Mouse (Mus musculus) heart, embryonic 10.5 days (tissue): Measurements from ENCODE around the gene Aspm. TPM values are rescaled to one million over a fixed set of nuclear protein-coding genes. Genes with fewer than 3 reads are reported as not detected.
A peak's percentile ranks its signal among the peaks of the same experiment; 100 is the strongest.

Experiments used
- DNase-seq: peaks from one replicate; pipeline ENCODE4 v3.0.0-alpha.2; 2017; ENCODE audit warnings: low spot score
- H3K27ac ChIP-seq: fragments of 300-500 bp; sonication (generic); 2 replicates; pipeline ENCODE4 v1.5.1; 2016; ENCODE audit warnings: mild to moderate bottlenecking
- H3K27me3 ChIP-seq: fragments of 300-500 bp; sonication (generic); 2 replicates; pipeline ENCODE4 v1.6.1; 2016; ENCODE audit warnings: mild to moderate bottlenecking; ENCODE audit not compliant: poor library complexity, insufficient read depth, severe bottlenecking
- H3K36me3 ChIP-seq: fragments of 300-500 bp; sonication (generic); 2 replicates; pipeline ENCODE4 v1.6.1; 2016; ENCODE audit warnings: mild to moderate bottlenecking, moderate library complexity
- H3K4me1 ChIP-seq: fragments of 300-500 bp; sonication (generic); 2 replicates; pipeline ENCODE4 v1.6.1; 2016; ENCODE audit warnings: mild to moderate bottlenecking
- H3K4me3 ChIP-seq: fragments of 300-500 bp; sonication (generic); 2 replicates; pipeline ENCODE4 v1.5.1; 2016; ENCODE audit warnings: mild to moderate bottlenecking, moderate library complexity
- H3K9me3 ChIP-seq: fragments of 300-500 bp; sonication (generic); 2 replicates; pipeline ENCODE4 v1.6.1; 2016; ENCODE audit warnings: mild to moderate bottlenecking, moderate library complexity
- WGBS: fragments of 180-500 bp; shearing (Covaris S2); methylation state at CpG from one replicate; pipeline ENCODE4 v1.1.7; 2016; 5-methylcytosine and 5-hydroxymethylcytosine counted together
- polyA plus RNA-seq: library from polyadenylated mRNA; unstranded; fragments of >200 nt; fragmentation: Nextera tagmentation; extraction: Ambion mirVana; gene quantifications from 2 replicates; pipeline ENCODE4 v1.2.1, GENCODE M21; 2016

The Aspm gene
- polyA plus RNA-seq, 1 experiment from 2014 or later: 13.9 TPM

- H3K27ac ChIP-seq: peak overlapping the region; percentile 94
- H3K27me3 ChIP-seq: no peaks in the 10 kb centered on the region
- H3K9me3 ChIP-seq: no peaks in the 10 kb centered on the region
- H3K4me3 ChIP-seq: peak overlapping the region; percentile 94
- H3K36me3 ChIP-seq: peaks cover 20% of the 10 kb centered on the region; the same call in 1 of the 2 replicates
- WGBS: 3% methylated on average over 17 of the region's 17 CpGs
- DNase-seq: no peak
- H3K4me1 ChIP-seq: peaks cover 7% of the 10 kb centered on the region; the same call in 1 of the 2 replicates
These were observed 776 bp downstream of the Aspm start for GRCm38 (mm10) chr1:139455226-139455869.

- 90% methylated on average over 5 of the region's 5 CpGs for WGBS
- DNase-seq: no peak
- Histone ChIP-seq H3K4me3 (no peak overlapping the region), H3K27ac (no peak overlapping the region), H3K4me1 (no peaks in the 10 kb centered on the region), H3K27me3 (no peaks in the 10 kb centered on the region), H3K36me3 (peaks cover 71% of the 10 kb centered on the region), H3K9me3 (no peaks in the 10 kb centered on the region)
These were observed 6.2 kb downstream of the Aspm start for GRCm38 (mm10) chr1:139460807-139461206.

- DNase-seq: no peak
- Histone ChIP-seq H3K4me1 (no peaks in the 10 kb centered on the region), H3K27ac (no peak overlapping the region), H3K27me3 (no peaks in the 10 kb centered on the region), H3K4me3 (no peak overlapping the region), H3K9me3 (no peaks in the 10 kb centered on the region), H3K36me3 (peaks cover 89% of the 10 kb centered on the region)
- 84% methylated on average over 11 of the region's 11 CpGs for WGBS
These were observed 11.4 kb downstream of the Aspm start for GRCm38 (mm10) chr1:139465936-139466335.

GRCm38 (mm10) chr1:139478898-139479297 is 24.3 kb downstream of the Aspm start:
- Histone ChIP-seq H3K4me3 (no peak overlapping the region), H3K4me1 (no peaks in the 10 kb centered on the region), H3K36me3 (peaks cover 87% of the 10 kb centered on the region), H3K9me3 (no peaks in the 10 kb centered on the region), H3K27ac (no peak overlapping the region), H3K27me3 (no peaks in the 10 kb centered on the region)
- no peak for DNase-seq
- 96% methylated on average over 11 of the region's 11 CpGs for WGBS

DNA sequence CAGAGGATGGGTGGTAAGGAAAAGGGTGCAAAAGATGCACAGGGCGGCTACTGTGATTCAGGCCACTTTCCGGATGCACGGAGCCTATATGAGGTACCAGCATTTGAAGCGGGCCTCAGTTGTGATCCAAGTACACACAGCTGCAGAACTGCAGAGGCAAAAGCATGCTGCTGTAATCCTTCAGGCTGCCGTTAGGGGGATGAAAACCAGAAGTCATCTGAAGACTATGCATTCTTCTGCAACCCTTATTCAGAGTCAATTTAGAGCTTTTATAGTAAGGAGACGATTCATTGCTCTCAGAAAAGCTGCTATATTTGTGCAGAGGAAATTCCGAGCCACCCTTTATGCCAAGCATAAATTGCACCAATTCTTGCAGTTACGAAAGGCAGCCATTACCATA is 25.7 kb downstream of the Aspm start:
- 91% methylated on average over 8 of the region's 8 CpGs for WGBS
- DNase-seq: no peak
- Histone ChIP-seq H3K27me3 (no peaks in the 10 kb centered on the region), H3K4me3 (no peak overlapping the region), H3K27ac (no peak overlapping the region), H3K36me3 (peaks cover 87% of the 10 kb centered on the region), H3K9me3 (no peaks in the 10 kb centered on the region), H3K4me1 (no peaks in the 10 kb centered on the region)

DNA sequence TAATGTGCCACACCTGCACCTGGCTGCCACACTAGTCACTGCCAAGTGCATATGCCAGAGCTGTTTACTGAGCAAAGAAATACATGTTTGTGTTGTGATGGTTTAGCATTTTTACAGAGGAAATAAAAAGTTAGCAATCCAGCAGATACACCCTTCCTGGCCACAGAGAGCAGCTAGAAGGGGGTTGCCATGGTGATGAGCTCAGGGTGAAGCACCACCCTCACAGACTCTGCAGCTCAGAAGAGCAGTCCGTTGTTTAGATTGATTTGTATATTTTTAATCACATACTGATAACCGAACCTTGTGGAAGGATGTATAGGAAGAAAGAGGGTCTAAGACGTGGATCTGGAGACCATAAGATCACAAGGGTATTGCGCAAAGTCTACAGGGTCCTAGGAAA is 26.6 kb downstream of the Aspm start:
- Histone ChIP-seq H3K4me1 (no peaks in the 10 kb centered on the region), H3K9me3 (no peaks in the 10 kb centered on the region), H3K4me3 (no peak overlapping the region), H3K27ac (no peak overlapping the region), H3K36me3 (peaks cover 87% of the 10 kb centered on the region), H3K27me3 (no peaks in the 10 kb centered on the region)
- no peak for DNase-seq
- WGBS: 88% methylated on average over 4 of the region's 4 CpGs

GRCm38 (mm10) chr1:139494630-139495029 is 40.1 kb downstream of the Aspm start:
- H3K4me3 ChIP-seq: no peak overlapping the region

GRCm38 (mm10) chr1:139495408-139495807 is 40.8 kb downstream of the Aspm start:
- no peaks in the 10 kb centered on the region for H3K4me1 ChIP-seq
- H3K36me3 ChIP-seq: peaks cover 45% of the 10 kb centered on the region
- no peaks in the 10 kb centered on the region for H3K27me3 ChIP-seq
- WGBS: 83% methylated on average over 2 of the region's 2 CpGs
- H3K9me3 ChIP-seq: no peaks in the 10 kb centered on the region
- no peak for DNase-seq
- H3K27ac ChIP-seq: no peak overlapping the region
- H3K4me3 ChIP-seq: no peak overlapping the region

More at GRCm38 (mm10) chr1:139494630-139495029, 40.1 kb downstream of the Aspm start:
- no peaks in the 10 kb centered on the region for H3K27me3 ChIP-seq
- H3K36me3 ChIP-seq: peaks cover 52% of the 10 kb centered on the region
- no peaks in the 10 kb centered on the region for H3K4me1 ChIP-seq
- 91% methylated on average over 3 of the region's 3 CpGs for WGBS
- no peak overlapping the region for H3K27ac ChIP-seq
- DNase-seq: no peak
- no peaks in the 10 kb centered on the region for H3K9me3 ChIP-seq

DNA sequence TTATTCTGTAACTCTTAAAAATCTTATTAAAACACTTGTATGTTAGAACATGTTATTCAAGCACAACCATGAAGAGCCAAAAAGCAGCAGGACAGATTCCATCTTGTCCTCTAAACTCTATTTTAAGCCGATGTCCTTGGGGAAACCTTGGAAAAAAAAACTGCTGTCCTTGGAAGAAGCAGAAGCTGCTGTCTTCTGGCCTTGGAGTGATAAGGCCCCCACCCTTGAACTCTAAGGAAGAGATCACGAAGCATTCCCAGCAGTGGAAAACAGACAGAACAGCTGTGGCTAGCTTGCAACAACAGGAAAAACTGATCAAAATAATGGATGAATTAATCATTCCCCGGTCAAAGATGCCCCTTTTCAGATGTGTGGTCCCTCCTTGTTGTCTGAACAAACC is 41.6 kb downstream of the Aspm start:
- Histone ChIP-seq H3K27ac (no peak overlapping the region), H3K9me3 (no peaks in the 10 kb centered on the region), H3K36me3 (peaks cover 37% of the 10 kb centered on the region), H3K4me1 (no peaks in the 10 kb centered on the region), H3K27me3 (no peaks in the 10 kb centered on the region), H3K4me3 (no peak overlapping the region)
- WGBS: 76% methylated on average over 3 of the region's 3 CpGs
- no peak for DNase-seq

GRCm38 (mm10) chr1:139499751-139500150 is 45.2 kb downstream of the Aspm start:
- no peak for DNase-seq
- no peaks in the 10 kb centered on the region for H3K27me3 ChIP-seq
- peaks cover 5% of the 10 kb centered on the region for H3K36me3 ChIP-seq
- no peaks in the 10 kb centered on the region for H3K9me3 ChIP-seq
- no peak overlapping the region for H3K27ac ChIP-seq
- no peaks in the 10 kb centered on the region for H3K4me1 ChIP-seq
- no peak overlapping the region for H3K4me3 ChIP-seq

DNA sequence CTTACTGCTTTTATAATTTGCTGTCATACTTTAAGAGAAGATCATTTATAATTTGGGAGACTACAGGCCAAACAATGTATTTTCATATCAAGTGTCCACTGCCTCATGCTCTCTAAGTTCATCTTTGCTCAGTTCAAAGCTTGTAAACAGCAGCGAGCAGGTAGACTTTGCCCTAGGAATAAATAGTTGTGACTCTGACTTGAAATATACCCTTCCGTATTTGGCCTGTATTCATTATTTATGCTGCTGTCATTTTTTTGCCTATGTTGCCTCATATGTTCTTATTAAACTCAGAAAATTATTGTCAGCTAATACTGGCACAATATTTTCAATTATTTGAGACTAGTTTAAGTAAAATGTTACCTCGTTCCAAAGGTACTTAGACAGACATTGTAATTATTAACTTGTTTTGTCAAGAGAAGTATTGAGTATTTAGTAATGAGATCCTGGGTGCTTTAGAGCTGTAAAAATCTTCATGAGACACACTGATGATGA is 46.7 kb downstream of the Aspm start, which contains the start of gene F13b:
Gene F13b, plus strand, starts transcription at position 445 of the 495 bp plus-strand sequence.
- DNase-seq: no peak
- no peak within 1 kb of the TSS for H3K27ac ChIP-seq
- 89% methylated on average over 3 of the region's 3 CpGs for WGBS
- no peaks in the 10 kb centered on the region for H3K4me1 ChIP-seq
- H3K27me3 ChIP-seq: no peaks in the 10 kb centered on the region
- H3K36me3 ChIP-seq: no peaks in the 10 kb centered on the region
- H3K4me3 ChIP-seq: no peak within 1 kb of the TSS
- no peaks in the 10 kb centered on the region for H3K9me3 ChIP-seq

DNA sequence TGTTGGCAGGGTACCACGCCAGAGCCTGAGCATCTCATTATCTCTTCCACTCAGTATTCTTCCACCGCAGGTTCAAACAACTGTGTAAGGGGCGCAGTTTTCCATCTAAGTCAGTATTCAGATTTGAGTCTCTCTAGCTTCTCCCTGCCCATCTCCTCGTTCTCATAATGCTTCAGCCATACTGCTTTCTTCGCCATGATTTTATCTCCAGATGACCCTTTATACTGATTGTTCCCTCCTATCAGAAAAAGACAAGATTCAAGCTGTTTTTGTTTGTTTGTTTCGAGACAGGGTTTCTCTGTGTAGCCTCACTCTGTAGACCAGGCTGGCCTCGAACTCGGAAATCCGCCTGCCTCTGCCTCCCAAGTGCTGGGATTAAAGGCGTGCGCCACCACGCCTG is 60.0 kb downstream of the Aspm start:
- 88% methylated on average over 12 of the region's 12 CpGs for WGBS
- Histone ChIP-seq H3K27me3 (no peaks in the 10 kb centered on the region), H3K9me3 (no peaks in the 10 kb centered on the region), H3K27ac (no peak overlapping the region), H3K4me1 (no peaks in the 10 kb centered on the region), H3K36me3 (no peaks in the 10 kb centered on the region), H3K4me3 (no peak overlapping the region)
- DNase-seq: no peak
